Mouse (Mus musculus): ENCODE measurements at regions not wholly inside any gene's neighbourhood (a gene's known extent, or its start where the extent isn't known, plus 50 kb on each side); places are given as distances from the start of the nearest gene placed in this dataset.

GRCm38 (mm10) chr16:24202653-24203052, 190.7 kb upstream of the Lpp start:
- peak in 1 of 2 experiments; percentile 59; a peak in 1 of 4 replicates for ATAC-seq (replicated peaks in 1 of 2; ENCODE audit: insufficient read depth in 1 of 2, low FRiP score in 2 of 2, low TSS enrichment in 1 of 2, low read depth in 1 of 2, poor library complexity in 2 of 2, severe bottlenecking in 2 of 2)

GRCm38 (mm10) chr16:24201455-24201854, 191.9 kb upstream of the Lpp start:
- no peak for ATAC-seq (replicated peaks in 1 of 2; ENCODE audit: insufficient read depth in 1 of 2, low FRiP score in 2 of 2, low TSS enrichment in 1 of 2, low read depth in 1 of 2, poor library complexity in 2 of 2, severe bottlenecking in 2 of 2)

GRCm38 (mm10) chr16:24200200-24200599, 193.1 kb upstream of the Lpp start:
- ATAC-seq (replicated peaks in 1 of 2; ENCODE audit: insufficient read depth in 1 of 2, low FRiP score in 2 of 2, low TSS enrichment in 1 of 2, low read depth in 1 of 2, poor library complexity in 2 of 2, severe bottlenecking in 2 of 2), result peak in 1 of 2 experiments; percentile 11; a peak in 1 of 4 replicates

- peak in 1 of 2 experiments; percentile 59; a peak in 2 of 4 replicates for ATAC-seq (replicated peaks in 1 of 2; ENCODE audit: insufficient read depth in 1 of 2, low FRiP score in 2 of 2, low TSS enrichment in 1 of 2, low read depth in 1 of 2, poor library complexity in 2 of 2, severe bottlenecking in 2 of 2)
Observed at GRCm38 (mm10) chr16:24199408-24200167, 193.7 kb upstream of the Lpp start.

- ATAC-seq (replicated peaks in 1 of 2; ENCODE audit: insufficient read depth in 1 of 2, low FRiP score in 2 of 2, low TSS enrichment in 1 of 2, low read depth in 1 of 2, poor library complexity in 2 of 2, severe bottlenecking in 2 of 2), result no peak
Observed at GRCm38 (mm10) chr16:24198291-24198690, 195.0 kb upstream of the Lpp start.

- no peak for ATAC-seq (replicated peaks in 1 of 2; ENCODE audit: insufficient read depth in 1 of 2, low FRiP score in 2 of 2, low TSS enrichment in 1 of 2, low read depth in 1 of 2, poor library complexity in 2 of 2, severe bottlenecking in 2 of 2)
Observed at GRCm38 (mm10) chr16:24197618-24198017, 195.7 kb upstream of the Lpp start.

GRCm38 (mm10) chr16:24193945-24194344, 199.4 kb upstream of the Lpp start:
- ATAC-seq (replicated peaks in 1 of 2; ENCODE audit: insufficient read depth in 1 of 2, low FRiP score in 2 of 2, low TSS enrichment in 1 of 2, low read depth in 1 of 2, poor library complexity in 2 of 2, severe bottlenecking in 2 of 2), result peak in 1 of 2 experiments; percentile 30; a peak in 1 of 4 replicates

GRCm38 (mm10) chr16:24193251-24193873, 199.9 kb upstream of the Lpp start:
- ATAC-seq (replicated peaks in 1 of 2; ENCODE audit: insufficient read depth in 1 of 2, low FRiP score in 2 of 2, low TSS enrichment in 1 of 2, low read depth in 1 of 2, poor library complexity in 2 of 2, severe bottlenecking in 2 of 2), result peak; percentile 50 to 71; a peak in 3 of 4 replicates

- no peak for ATAC-seq (replicated peaks in 1 of 2; ENCODE audit: insufficient read depth in 1 of 2, low FRiP score in 2 of 2, low TSS enrichment in 1 of 2, low read depth in 1 of 2, poor library complexity in 2 of 2, severe bottlenecking in 2 of 2)
Observed at GRCm38 (mm10) chr16:24192013-24192412, 201.3 kb upstream of the Lpp start.

GRCm38 (mm10) chr16:24187131-24187530, 198.5 kb upstream of the Bcl6 start:
- ATAC-seq (replicated peaks in 1 of 2; ENCODE audit: insufficient read depth in 1 of 2, low FRiP score in 2 of 2, low TSS enrichment in 1 of 2, low read depth in 1 of 2, poor library complexity in 2 of 2, severe bottlenecking in 2 of 2), result no peak

GRCm38 (mm10) chr16:24185989-24186388, 197.3 kb upstream of the Bcl6 start:
- ATAC-seq (replicated peaks in 1 of 2; ENCODE audit: insufficient read depth in 1 of 2, low FRiP score in 2 of 2, low TSS enrichment in 1 of 2, low read depth in 1 of 2, poor library complexity in 2 of 2, severe bottlenecking in 2 of 2), result no peak

- ATAC-seq (replicated peaks in 1 of 2; ENCODE audit: insufficient read depth in 1 of 2, low FRiP score in 2 of 2, low TSS enrichment in 1 of 2, low read depth in 1 of 2, poor library complexity in 2 of 2, severe bottlenecking in 2 of 2), result no peak
Observed at GRCm38 (mm10) chr16:24184846-24185245, 196.2 kb upstream of the Bcl6 start.

- no peak for ATAC-seq (replicated peaks in 1 of 2; ENCODE audit: insufficient read depth in 1 of 2, low FRiP score in 2 of 2, low TSS enrichment in 1 of 2, low read depth in 1 of 2, poor library complexity in 2 of 2, severe bottlenecking in 2 of 2)
Observed at GRCm38 (mm10) chr16:24183216-24183615, 194.6 kb upstream of the Bcl6 start.

GRCm38 (mm10) chr16:24181388-24181787, 192.7 kb upstream of the Bcl6 start:
- ATAC-seq (replicated peaks in 1 of 2; ENCODE audit: insufficient read depth in 1 of 2, low FRiP score in 2 of 2, low TSS enrichment in 1 of 2, low read depth in 1 of 2, poor library complexity in 2 of 2, severe bottlenecking in 2 of 2), result no peak

- ATAC-seq (replicated peaks in 1 of 2; ENCODE audit: insufficient read depth in 1 of 2, low FRiP score in 2 of 2, low TSS enrichment in 1 of 2, low read depth in 1 of 2, poor library complexity in 2 of 2, severe bottlenecking in 2 of 2), result no peak
Observed at GRCm38 (mm10) chr16:24180666-24181065, 192.0 kb upstream of the Bcl6 start.

- no peak for ATAC-seq (replicated peaks in 1 of 2; ENCODE audit: insufficient read depth in 1 of 2, low FRiP score in 2 of 2, low TSS enrichment in 1 of 2, low read depth in 1 of 2, poor library complexity in 2 of 2, severe bottlenecking in 2 of 2)
Observed at GRCm38 (mm10) chr16:24177564-24177963, 188.9 kb upstream of the Bcl6 start.

- no peak for ATAC-seq (replicated peaks in 1 of 2; ENCODE audit: insufficient read depth in 1 of 2, low FRiP score in 2 of 2, low TSS enrichment in 1 of 2, low read depth in 1 of 2, poor library complexity in 2 of 2, severe bottlenecking in 2 of 2)
Observed at GRCm38 (mm10) chr16:24177131-24177530, 188.5 kb upstream of the Bcl6 start.

- ATAC-seq (replicated peaks in 1 of 2; ENCODE audit: insufficient read depth in 1 of 2, low FRiP score in 2 of 2, low TSS enrichment in 1 of 2, low read depth in 1 of 2, poor library complexity in 2 of 2, severe bottlenecking in 2 of 2), result no peak
Observed at GRCm38 (mm10) chr16:24176057-24176456, 187.4 kb upstream of the Bcl6 start.

Measured in hematopoietic stem cell, adult 5-6 weeks (primary cell).